Mouse (Mus musculus) embryonic fibroblast, embryonic 13.5 days (primary cell): ENCODE measurements around the gene Grap.

Experiments used
- CTCF ChIP-seq: IDR thresholded peaks from 2 replicates; pipeline ENCODE4 v1.5.1; 2011; ENCODE audit warnings: mild to moderate bottlenecking, control low read depth, low read length, moderate library complexity, borderline replicate concordance; ENCODE audit not compliant: insufficient read depth
- POLR2A ChIP-seq: IDR thresholded peaks from 2 replicates; pipeline ENCODE4 v1.6.1; 2011; ENCODE audit warnings: low read depth, mild to moderate bottlenecking, control low read depth, low read length, moderate library complexity

GRCm38 (mm10) chr11:61713157-61713855 lies 60.2 kb downstream of the Grap start:
- TF ChIP-seq CTCF (no peak), POLR2A (no peak)
